Mouse (Mus musculus): Measurements from ENCODE around the gene Pcnx. TPM values are rescaled to one million over a fixed set of nuclear protein-coding genes. Genes with fewer than 3 reads are reported as not detected.

Gene Pcnx
- polyA plus RNA-seq, 1 experiment from 2014 or later: 9.6 TPM

- ATAC-seq (no peak), DNase-seq (ENCODE audit: low spot score) (no peak)
- Histone ChIP-seq H3K9me3 (replicated peaks; ENCODE audit: control insufficient read depth, low read length) (no peaks in the 10 kb centered on the region), H3K36me3 (ENCODE audit: control insufficient read depth, insufficient read depth, low read length) (peaks cover 28% of the 10 kb centered on the region), H3K27me3 (replicated peaks; ENCODE audit: control insufficient read depth, insufficient read depth, low read length) (no peaks in the 10 kb centered on the region), H3K27ac (ENCODE audit: low read depth, low read length) (no peak overlapping the region), H3K4me1 (ENCODE audit: control insufficient read depth, insufficient read depth, low read length) (no peaks in the 10 kb centered on the region), H3K4me3 (ENCODE audit: low read depth, low read length) (no peak overlapping the region), H3K4me2 (ENCODE audit: low read length) (no peak overlapping the region), H3K9ac (ENCODE audit: low read length) (no peak overlapping the region)
- 94% methylated on average over 4 of the region's 4 CpGs for WGBS
These were observed 62.0 kb downstream of the Pcnx start for GRCm38 (mm10) chr12:81921785-81922184.

- DNase-seq (ENCODE audit: low spot score): no peak
- 0 out of 2 replicates have a peak, but pooled peaks cover 2% of the 10 kb centered on the region for H3K4me1 ChIP-seq (ENCODE audit: control insufficient read depth, insufficient read depth, low read length)
- H3K36me3 ChIP-seq (ENCODE audit: control insufficient read depth, insufficient read depth, low read length): peaks cover 21% of the 10 kb centered on the region
- no peak overlapping the region for H3K27ac ChIP-seq (ENCODE audit: low read depth, low read length)
- ATAC-seq: no peak
- WGBS: 73% methylated on average over 3 of the region's 3 CpGs
- no peak overlapping the region for H3K4me3 ChIP-seq (ENCODE audit: low read depth, low read length)
- H3K9ac ChIP-seq (ENCODE audit: low read length): no peak overlapping the region
- H3K27me3 ChIP-seq (replicated peaks; ENCODE audit: control insufficient read depth, insufficient read depth, low read length): no peaks in the 10 kb centered on the region
- no peaks in the 10 kb centered on the region for H3K9me3 ChIP-seq (replicated peaks; ENCODE audit: control insufficient read depth, low read length)
- no peak overlapping the region for H3K4me2 ChIP-seq (ENCODE audit: low read length)
These were observed 63.0 kb downstream of the Pcnx start for GRCm38 (mm10) chr12:81922838-81923237.

GRCm38 (mm10) chr12:81927163-81927562, 67.3 kb downstream of the Pcnx start:
- Histone ChIP-seq H3K27me3 (replicated peaks; ENCODE audit: control insufficient read depth, insufficient read depth, low read length) (no peaks in the 10 kb centered on the region), H3K4me2 (ENCODE audit: low read length) (no peak overlapping the region), H3K4me1 (ENCODE audit: control insufficient read depth, insufficient read depth, low read length) (0 out of 2 replicates have a peak, but pooled peaks cover 2% of the 10 kb centered on the region), H3K9ac (ENCODE audit: low read length) (no peak overlapping the region), H3K27ac (ENCODE audit: low read depth, low read length) (no peak overlapping the region), H3K4me3 (ENCODE audit: low read depth, low read length) (no peak overlapping the region), H3K36me3 (ENCODE audit: control insufficient read depth, insufficient read depth, low read length) (no peaks in the 10 kb centered on the region), H3K9me3 (replicated peaks; ENCODE audit: control insufficient read depth, low read length) (no peaks in the 10 kb centered on the region)
- DNase-seq (ENCODE audit: low spot score): no peak
- 91% methylated on average over 5 of the region's 5 CpGs for WGBS
- ATAC-seq: no peak

- Histone ChIP-seq H3K27me3 (replicated peaks; ENCODE audit: control insufficient read depth, insufficient read depth, low read length) (no peaks in the 10 kb centered on the region), H3K4me2 (ENCODE audit: low read length) (no peak overlapping the region), H3K9ac (ENCODE audit: low read length) (no peak overlapping the region), H3K27ac (ENCODE audit: low read depth, low read length) (no peak overlapping the region), H3K36me3 (ENCODE audit: control insufficient read depth, insufficient read depth, low read length) (no peaks in the 10 kb centered on the region), H3K4me3 (ENCODE audit: low read depth, low read length) (no peak overlapping the region), H3K4me1 (ENCODE audit: control insufficient read depth, insufficient read depth, low read length) (0 out of 2 replicates have a peak, but pooled peaks cover 2% of the 10 kb centered on the region), H3K9me3 (replicated peaks; ENCODE audit: control insufficient read depth, low read length) (no peaks in the 10 kb centered on the region)
- ATAC-seq (peak; percentile 32; the same call in 1 of the 2 replicates), DNase-seq (ENCODE audit: low spot score) (peak; percentile 78)
- WGBS: 66% methylated on average over 19 of the region's 19 CpGs
These were observed 68.0 kb downstream of the Pcnx start for GRCm38 (mm10) chr12:81927643-81928381.

DNA sequence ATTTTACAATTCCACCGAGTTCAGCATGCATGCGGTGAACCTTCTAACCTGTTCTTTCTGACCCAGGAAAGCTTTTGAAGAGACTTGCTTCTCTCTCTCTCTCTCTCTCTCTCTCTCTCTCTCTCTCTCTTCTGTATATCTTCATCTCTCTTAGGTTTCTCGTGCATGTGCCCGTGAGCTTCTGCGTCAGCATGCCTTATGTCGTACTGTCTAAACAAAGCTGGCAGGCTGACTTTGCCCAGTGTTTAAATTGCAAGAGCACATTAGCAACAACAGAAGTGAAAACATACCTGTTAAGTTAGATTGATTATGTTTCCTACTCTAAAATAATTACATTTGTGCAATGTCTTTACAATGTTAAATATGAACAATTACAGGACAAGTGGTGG, 68.6 kb downstream of the Pcnx start:
- Histone ChIP-seq H3K9me3 (replicated peaks; ENCODE audit: control insufficient read depth, low read length) (no peaks in the 10 kb centered on the region), H3K27ac (ENCODE audit: low read depth, low read length) (no peak overlapping the region), H3K36me3 (ENCODE audit: control insufficient read depth, insufficient read depth, low read length) (no peaks in the 10 kb centered on the region), H3K4me3 (ENCODE audit: low read depth, low read length) (no peak overlapping the region), H3K9ac (ENCODE audit: low read length) (no peak overlapping the region), H3K4me1 (ENCODE audit: control insufficient read depth, insufficient read depth, low read length) (0 out of 2 replicates have a peak, but pooled peaks cover 2% of the 10 kb centered on the region), H3K27me3 (replicated peaks; ENCODE audit: control insufficient read depth, insufficient read depth, low read length) (no peaks in the 10 kb centered on the region), H3K4me2 (ENCODE audit: low read length) (no peak overlapping the region)
- ATAC-seq (no peak), DNase-seq (ENCODE audit: low spot score) (peak; percentile 37)
- 78% methylated on average over 6 of the region's 6 CpGs for WGBS

DNA sequence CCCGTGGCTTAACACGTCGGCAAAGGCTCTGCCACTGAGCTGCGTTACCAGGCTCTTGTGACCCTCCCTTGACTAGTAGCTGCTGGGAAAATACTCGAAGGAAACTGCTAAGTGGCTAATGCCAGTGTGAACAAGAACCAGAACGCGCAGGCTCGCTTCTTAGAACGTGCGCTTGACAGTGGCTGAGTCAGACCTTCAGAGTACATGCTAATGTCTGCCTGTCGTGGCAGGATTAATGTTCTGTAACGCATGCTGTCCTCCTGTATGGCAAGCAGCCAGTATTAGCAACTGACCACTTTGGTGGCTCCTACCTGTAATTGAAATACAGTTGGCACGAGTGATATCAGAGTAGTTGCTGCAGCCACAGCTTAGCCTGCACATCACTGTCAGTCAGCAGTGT, 72.2 kb downstream of the Pcnx start:
- H3K36me3 ChIP-seq (ENCODE audit: control insufficient read depth, insufficient read depth, low read length): peaks cover 4% of the 10 kb centered on the region; the same call in 1 of the 2 replicates
- DNase-seq (ENCODE audit: low spot score): no peak
- H3K4me2 ChIP-seq (ENCODE audit: low read length): no peak overlapping the region

GRCm38 (mm10) chr12:81933430-81933829, 73.6 kb downstream of the Pcnx start:
- ATAC-seq (no peak), DNase-seq (ENCODE audit: low spot score) (no peak)
- peaks cover 4% of the 10 kb centered on the region; the same call in 1 of the 2 replicates for H3K36me3 ChIP-seq (ENCODE audit: control insufficient read depth, insufficient read depth, low read length)
- H3K9ac ChIP-seq (ENCODE audit: low read length): no peak overlapping the region
- H3K27ac ChIP-seq (ENCODE audit: low read depth, low read length): no peak overlapping the region
- H3K27me3 ChIP-seq (replicated peaks; ENCODE audit: control insufficient read depth, insufficient read depth, low read length): no peaks in the 10 kb centered on the region
- H3K4me2 ChIP-seq (ENCODE audit: low read length): no peak overlapping the region
- H3K4me1 ChIP-seq (ENCODE audit: control insufficient read depth, insufficient read depth, low read length): no peaks in the 10 kb centered on the region
- H3K9me3 ChIP-seq (replicated peaks; ENCODE audit: control insufficient read depth, low read length): no peaks in the 10 kb centered on the region
- 92% methylated on average over 5 of the region's 5 CpGs for WGBS
- H3K4me3 ChIP-seq (ENCODE audit: low read depth, low read length): no peak overlapping the region

More for the DNA sequence above, 72.2 kb downstream of the Pcnx start:
- Histone ChIP-seq H3K9me3 (replicated peaks; ENCODE audit: control insufficient read depth, low read length) (no peaks in the 10 kb centered on the region), H3K27me3 (replicated peaks; ENCODE audit: control insufficient read depth, insufficient read depth, low read length) (no peaks in the 10 kb centered on the region), H3K4me3 (ENCODE audit: low read depth, low read length) (no peak overlapping the region), H3K27ac (ENCODE audit: low read depth, low read length) (no peak overlapping the region), H3K9ac (ENCODE audit: low read length) (no peak overlapping the region), H3K4me1 (ENCODE audit: control insufficient read depth, insufficient read depth, low read length) (0 out of 2 replicates have a peak, but pooled peaks cover 2% of the 10 kb centered on the region)
- 75% methylated on average over 13 of the region's 13 CpGs for WGBS
- ATAC-seq: no peak

- Histone ChIP-seq H3K9me3 (replicated peaks; ENCODE audit: control insufficient read depth, low read length) (no peaks in the 10 kb centered on the region), H3K36me3 (ENCODE audit: control insufficient read depth, insufficient read depth, low read length) (peaks cover 4% of the 10 kb centered on the region; the same call in 1 of the 2 replicates), H3K27ac (ENCODE audit: low read depth, low read length) (no peak overlapping the region), H3K27me3 (replicated peaks; ENCODE audit: control insufficient read depth, insufficient read depth, low read length) (no peaks in the 10 kb centered on the region), H3K4me3 (ENCODE audit: low read depth, low read length) (no peak overlapping the region), H3K4me2 (ENCODE audit: low read length) (no peak overlapping the region), H3K4me1 (ENCODE audit: control insufficient read depth, insufficient read depth, low read length) (no peaks in the 10 kb centered on the region), H3K9ac (ENCODE audit: low read length) (no peak overlapping the region)
- 94% methylated on average over 5 of the region's 5 CpGs for WGBS
- no peak for DNase-seq (ENCODE audit: low spot score)
- ATAC-seq: no peak
These were observed 74.7 kb downstream of the Pcnx start for GRCm38 (mm10) chr12:81934510-81934909.

DNA sequence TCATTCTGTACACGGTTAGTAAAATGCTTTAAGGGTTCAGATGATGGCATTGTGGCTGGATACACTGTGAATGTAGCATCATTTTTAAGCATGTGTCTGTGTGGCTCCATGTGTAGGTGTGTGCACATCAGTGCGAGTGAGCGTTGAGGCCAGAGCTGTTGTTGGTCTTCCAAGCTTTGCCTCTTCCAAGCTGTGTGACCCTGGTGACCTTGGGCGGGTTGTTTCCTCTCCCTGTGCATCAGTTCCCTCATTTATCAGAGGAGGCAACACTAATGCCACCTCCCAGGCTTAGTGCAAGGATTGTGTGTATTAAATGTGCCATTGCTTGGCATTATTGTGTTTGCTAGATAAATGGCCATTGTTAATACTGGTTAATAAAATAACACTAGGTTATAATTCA, 76.2 kb downstream of the Pcnx start:
- H3K4me2 ChIP-seq (ENCODE audit: low read length): no peak overlapping the region
- ATAC-seq: no peak

More for the DNA sequence above, 76.2 kb downstream of the Pcnx start:
- Histone ChIP-seq H3K27ac (ENCODE audit: low read depth, low read length) (no peak overlapping the region), H3K36me3 (ENCODE audit: control insufficient read depth, insufficient read depth, low read length) (peaks cover 4% of the 10 kb centered on the region; the same call in 1 of the 2 replicates), H3K9me3 (replicated peaks; ENCODE audit: control insufficient read depth, low read length) (no peaks in the 10 kb centered on the region), H3K4me3 (ENCODE audit: low read depth, low read length) (no peak overlapping the region), H3K4me1 (ENCODE audit: control insufficient read depth, insufficient read depth, low read length) (no peaks in the 10 kb centered on the region), H3K9ac (ENCODE audit: low read length) (no peak overlapping the region), H3K27me3 (replicated peaks; ENCODE audit: control insufficient read depth, insufficient read depth, low read length) (no peaks in the 10 kb centered on the region)
- no peak for DNase-seq (ENCODE audit: low spot score)
- WGBS: 65% methylated on average over 4 of the region's 4 CpGs
